Mouse (Mus musculus) gastrocnemius, adult 8-10 months (tissue): Measurements from ENCODE around the gene Exoc3l2. TPM values are rescaled to one million over a fixed set of nuclear protein-coding genes. Genes with fewer than 3 reads are reported as not detected.

Source experiments
- DNase-seq, 2 experiments: peaks; one replicate each; pipeline ENCODE4 v3.0.0; 2022; ENCODE audit warnings: low spot score in 2 of 2
- total RNA-seq, 4 experiments: library from RNA; stranded (reverse); gene quantifications; 2 replicates each; pipeline ENCODE4 v1.2.4; 2022

Exoc3l2 gene
- total RNA-seq, 4 experiments from 2014 or later: 0.27 to 0.80 (median 0.35) TPM

DNA sequence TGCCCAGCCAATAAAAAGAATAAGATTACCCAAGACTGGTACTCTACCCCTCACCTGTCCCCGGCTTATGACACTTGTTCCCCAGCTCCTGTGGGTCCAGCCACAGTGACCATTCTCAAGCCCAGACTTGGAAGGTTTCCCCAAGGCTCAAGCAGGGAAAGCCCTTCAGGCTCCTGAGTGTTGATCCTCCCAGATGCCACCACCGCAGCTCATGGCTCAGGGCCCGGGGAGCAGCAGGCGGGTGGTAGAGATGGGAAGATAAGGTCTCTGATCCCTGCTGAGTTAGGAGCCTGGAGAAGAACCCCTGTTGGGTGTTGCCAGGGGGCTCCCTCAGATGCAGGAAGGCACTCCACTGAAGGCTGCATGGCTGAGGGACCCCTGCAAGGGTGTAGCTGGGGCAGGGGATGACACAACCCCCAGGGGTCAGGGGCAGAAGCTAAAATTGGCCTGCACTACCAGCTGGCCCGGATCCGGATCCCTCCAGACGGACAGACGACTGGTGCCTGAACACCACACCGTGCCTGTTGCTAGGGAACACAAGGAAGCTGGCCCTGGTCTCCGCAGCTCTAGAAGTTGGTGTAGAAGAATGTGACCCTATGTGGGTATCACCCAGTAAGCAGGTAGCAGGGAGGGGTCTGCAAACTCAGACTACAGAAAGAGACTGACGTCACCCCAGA, 7.2 kb upstream of the Exoc3l2 start:
- no peak for DNase-seq

- no peak for DNase-seq
These were observed 6.5 kb upstream of the Exoc3l2 start for GRCm38 (mm10) chr7:19456628-19457027.

- no peak for DNase-seq
These were observed 5.6 kb upstream of the Exoc3l2 start for GRCm38 (mm10) chr7:19457414-19458071.

DNA sequence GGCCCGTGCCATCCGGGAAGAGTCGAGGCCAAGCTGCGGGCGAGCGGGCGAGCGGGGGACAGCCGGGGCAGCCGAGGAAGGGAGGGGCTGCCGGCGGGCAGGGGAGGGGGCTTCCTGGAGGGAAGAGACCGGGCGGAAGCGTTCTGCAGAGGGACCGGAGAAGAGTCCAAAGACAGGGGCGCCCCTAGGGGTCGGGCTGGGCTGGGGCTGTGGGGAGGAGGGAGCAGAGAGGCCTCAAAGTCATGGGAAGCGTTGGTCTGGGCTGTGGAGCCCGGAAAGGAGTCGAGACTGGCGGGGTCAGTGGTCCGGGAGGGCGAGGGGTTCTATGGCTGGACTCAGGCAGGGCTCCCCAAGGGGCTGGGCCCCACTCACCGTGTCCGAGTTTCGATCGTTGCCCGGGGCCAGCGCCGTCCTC, 5.1 kb upstream of the Exoc3l2 start:
- peak in 1 of 2 experiments; percentile 31 for DNase-seq

GRCm38 (mm10) chr7:19458591-19459111, 4.5 kb upstream of the Exoc3l2 start, which contains the start of gene Mark4:
Gene Mark4, minus strand, starts transcription at chr7:19458821.
- peak; percentile 46 to 72 for DNase-seq

DNA sequence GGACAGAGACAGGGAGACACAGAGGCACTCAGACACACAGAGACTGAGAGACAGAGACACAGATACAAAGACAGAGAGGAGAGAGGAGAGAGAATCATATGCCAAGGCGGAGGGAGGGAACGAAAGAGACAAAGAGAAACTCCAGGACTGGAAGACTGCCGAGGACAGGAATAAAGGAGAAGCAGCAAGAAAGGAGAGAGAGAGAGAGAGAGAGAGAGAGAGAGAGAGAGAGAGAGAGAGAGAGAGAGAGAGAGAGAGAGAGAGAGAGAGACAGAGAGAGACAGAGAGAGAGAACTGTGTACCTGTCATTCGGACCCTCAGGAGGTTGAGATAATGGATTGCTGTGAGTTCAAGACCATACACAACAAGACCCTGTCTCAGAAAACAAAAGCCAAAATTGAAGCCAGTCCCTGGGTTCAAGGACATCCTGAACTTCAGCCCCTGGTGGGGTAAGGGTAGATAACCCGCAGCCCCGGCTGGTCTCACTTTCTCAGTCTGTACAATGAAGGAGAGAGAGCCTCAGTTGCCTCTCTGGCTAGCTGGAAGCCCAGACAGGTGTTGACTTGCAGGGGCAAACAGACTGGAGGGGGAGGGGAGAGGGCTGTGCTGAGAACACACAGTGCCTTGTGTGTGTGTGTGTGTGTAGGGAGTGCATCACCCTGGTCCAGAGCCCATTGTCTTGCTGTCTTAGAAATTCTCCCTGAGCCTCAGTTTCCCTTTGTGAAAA, 3.8 kb upstream of the Exoc3l2 start:
- DNase-seq: no peak

- DNase-seq: no peak
These were observed 2.6 kb upstream of the Exoc3l2 start for GRCm38 (mm10) chr7:19460500-19460899.

DNA sequence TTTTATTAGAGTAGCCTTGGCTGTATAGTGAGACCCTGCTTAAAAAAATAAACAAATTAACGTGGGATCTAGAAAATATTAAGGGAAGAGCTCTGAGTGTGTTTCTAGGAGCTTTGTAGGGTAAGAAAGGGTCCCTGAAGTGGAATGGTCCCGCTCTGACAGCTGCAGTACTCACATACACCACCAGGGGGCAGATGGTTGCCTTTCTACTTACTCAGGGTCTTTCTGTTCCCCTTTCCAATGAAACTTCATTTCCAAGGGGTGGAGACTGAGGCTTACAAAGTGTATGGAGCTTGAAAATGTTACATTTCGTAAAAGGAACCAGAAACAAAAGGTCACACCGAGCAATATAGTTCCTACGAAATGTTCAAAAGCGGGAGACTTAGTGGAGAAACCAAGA, 1.6 kb upstream of the Exoc3l2 start:
- DNase-seq: peak; percentile 37 to 48

- DNase-seq: no peak
These were observed 688 bp upstream of the Exoc3l2 start for GRCm38 (mm10) chr7:19462443-19462842.

DNA sequence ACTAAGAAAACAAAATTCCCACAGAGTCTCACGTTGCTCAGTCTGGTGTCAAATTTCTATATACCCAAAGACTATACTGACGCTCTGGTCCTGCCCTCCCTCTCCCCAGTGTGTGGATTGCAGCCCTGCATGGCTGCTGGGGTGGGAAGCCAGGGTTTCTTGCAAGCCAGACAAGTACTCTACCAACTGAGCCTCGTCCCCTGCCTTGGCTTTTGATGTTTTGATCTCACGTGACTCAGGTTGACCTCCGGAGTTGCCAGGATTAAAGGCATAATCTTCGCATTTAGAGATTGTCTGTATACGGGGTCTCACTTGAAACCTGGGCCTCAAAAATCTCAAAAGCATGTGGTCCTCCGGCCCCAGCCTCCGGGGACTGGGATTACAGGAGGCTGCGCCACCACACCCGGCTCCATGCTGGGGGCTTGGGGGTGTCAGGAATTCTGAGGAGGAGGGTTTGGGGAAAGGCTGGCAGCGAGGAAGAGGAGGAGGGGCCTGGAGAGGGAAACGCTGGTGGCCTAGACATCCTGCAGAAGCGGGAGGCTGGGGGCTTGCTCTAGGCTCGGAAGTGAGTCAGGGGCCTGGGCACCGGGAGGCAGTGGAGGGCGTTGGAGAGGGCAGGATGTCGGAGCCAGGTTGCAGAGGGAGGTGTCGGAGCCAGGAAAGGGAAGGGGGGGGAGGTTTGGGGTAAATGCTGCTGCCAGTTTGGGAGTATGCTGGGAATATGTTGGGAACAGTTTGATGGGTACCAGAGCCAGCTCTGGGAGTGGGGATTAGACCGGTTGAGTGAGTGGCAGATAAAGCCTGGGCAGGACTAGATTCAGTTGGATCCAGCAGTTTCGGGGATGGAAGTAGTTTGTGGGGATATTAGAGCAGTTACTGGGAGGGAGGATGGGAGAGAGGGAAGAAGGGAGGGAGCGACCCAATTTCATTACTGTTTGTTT, 1.5 kb downstream of the Exoc3l2 start:
- no peak for DNase-seq

DNA sequence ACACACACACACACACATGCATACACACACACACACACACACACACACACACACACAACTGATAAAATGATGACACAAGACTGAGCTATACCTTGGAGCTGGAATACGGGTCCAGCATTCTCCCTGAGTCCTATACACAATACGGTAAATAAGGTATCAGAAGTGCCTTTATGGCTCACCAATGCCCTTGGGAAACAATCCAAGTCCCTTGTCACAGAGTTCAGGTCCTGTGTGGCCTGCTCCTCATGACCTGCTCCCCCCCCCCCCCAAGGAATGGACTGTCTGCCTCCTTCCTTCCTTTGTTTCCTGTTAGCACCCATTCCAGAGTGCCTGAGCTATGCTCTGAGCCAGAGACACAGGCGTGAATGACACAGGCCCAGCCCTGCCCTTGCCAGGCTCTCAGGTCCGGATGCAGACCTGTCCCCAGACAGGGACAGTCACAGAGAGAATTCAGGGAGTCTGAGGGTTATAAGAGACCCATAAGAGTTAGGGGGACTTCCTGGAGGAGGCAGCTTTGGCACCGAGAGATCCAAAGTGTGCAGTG, 3.5 kb downstream of the Exoc3l2 start:
- DNase-seq: no peak

GRCm38 (mm10) chr7:19467638-19468037, 4.5 kb downstream of the Exoc3l2 start:
- no peak for DNase-seq

GRCm38 (mm10) chr7:19468279-19468678, 5.1 kb downstream of the Exoc3l2 start:
- DNase-seq: no peak

DNA sequence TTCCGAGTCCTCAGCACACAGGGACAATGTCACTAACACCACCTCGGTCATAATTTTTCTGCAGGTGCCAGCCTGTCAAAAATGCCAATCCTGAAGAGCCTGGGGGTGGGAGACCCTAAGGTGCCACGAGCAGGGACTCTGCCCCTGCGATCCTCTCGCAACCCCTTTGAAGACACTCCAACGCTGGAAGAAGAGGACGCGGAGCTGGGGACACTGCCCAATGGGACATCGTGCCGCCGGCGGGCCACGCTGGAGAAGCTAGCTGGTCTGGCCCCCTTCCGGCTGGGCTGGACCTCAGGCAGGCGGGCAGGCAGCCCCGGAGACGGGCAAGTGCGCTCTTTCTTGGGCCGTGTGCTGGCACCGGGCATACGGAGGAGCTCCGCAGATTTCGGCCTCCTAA, 6.3 kb downstream of the Exoc3l2 start:
- no peak for DNase-seq

DNA sequence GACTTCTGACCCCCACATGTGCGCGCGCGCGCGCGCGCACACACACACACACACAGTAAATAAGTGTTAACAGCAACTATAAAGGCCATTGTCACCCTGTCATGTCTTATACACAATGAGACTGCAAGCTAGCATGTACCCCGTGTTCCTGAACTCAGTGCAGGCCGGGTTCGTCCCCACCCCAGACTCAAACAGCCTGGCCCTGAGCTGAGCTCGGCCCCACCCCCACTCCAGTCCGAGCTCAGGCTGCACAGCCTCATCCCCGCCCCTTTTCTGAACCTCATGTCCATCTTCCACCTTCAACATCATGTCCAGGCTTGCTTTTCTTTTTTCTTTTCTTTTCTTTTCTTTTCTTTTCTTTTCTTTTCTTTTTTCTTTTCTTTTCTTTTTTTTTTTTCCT, 7.2 kb downstream of the Exoc3l2 start:
- no peak for DNase-seq

DNA sequence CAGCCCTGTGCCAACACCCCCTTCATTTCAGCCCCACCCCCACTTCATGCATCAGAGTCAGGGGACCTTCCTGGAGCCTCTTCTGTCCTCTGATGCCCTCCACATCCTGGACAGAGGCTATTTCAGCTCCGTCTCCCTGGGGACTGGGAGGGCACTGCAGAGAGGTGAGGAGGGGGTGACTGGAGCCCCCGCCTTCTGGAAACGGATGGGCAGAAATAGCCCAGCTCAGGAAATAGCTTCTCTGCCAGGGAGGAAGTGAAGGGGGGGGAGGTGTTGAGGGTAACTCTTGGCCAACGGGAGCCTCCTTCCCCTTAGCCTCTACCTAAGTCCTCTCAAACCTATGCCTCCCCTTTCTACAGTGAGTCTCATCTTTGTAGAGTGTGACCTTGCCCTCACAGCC, 9.3 kb downstream of the Exoc3l2 start:
- DNase-seq: no peak

DNA sequence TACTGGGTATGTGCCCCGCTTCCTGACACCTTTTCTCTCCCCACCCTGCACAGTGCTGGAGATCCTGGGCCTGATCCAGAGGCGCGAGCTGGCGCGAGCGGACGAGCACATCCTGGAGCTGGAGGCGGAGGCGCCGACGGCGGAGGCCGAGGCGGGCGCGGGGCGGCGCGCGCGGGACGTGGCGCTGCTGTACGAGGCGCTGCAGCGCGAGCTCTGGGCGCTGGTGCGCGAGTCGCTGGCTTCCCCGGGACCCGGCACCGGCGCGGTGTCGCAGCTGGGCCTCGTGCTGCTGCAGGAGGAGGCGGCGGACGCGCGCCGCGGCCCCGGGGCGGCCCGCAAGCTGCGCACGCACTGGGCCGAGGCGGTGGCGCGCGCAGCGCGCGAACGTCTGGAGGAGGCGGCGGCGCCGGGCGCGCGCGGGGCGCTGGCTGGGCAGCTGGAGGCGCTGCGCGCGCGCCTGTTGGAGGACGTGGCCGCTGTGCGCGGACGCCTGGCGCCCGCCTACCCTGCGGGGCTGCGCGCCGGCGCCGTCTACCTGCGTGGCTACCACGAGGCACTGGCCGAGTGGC, 10.8 kb downstream of the Exoc3l2 start:
- DNase-seq: peak; percentile 37 to 54

DNA sequence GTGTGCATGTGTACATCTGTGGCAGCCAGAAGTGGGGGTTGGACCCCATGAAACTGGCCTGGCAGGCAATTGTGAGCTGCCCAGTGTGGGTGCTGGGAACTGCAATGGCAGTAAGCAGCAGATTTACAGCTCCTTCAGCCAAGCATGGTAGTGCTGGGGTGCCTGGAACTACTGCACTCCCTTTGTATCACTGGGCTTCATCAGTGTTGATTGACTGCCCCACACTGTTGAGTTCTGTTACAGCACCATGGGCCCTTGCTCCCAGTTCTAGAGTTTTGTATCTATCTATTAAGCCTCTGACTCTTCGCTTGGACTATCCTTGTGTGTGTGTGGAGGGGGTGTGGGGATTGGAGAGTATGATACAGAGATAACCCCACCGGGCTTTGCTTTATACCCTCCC, 14.0 kb downstream of the Exoc3l2 start:
- DNase-seq: no peak

- no peak for DNase-seq
These were observed 14.7 kb downstream of the Exoc3l2 start for GRCm38 (mm10) chr7:19477624-19478384.

DNA sequence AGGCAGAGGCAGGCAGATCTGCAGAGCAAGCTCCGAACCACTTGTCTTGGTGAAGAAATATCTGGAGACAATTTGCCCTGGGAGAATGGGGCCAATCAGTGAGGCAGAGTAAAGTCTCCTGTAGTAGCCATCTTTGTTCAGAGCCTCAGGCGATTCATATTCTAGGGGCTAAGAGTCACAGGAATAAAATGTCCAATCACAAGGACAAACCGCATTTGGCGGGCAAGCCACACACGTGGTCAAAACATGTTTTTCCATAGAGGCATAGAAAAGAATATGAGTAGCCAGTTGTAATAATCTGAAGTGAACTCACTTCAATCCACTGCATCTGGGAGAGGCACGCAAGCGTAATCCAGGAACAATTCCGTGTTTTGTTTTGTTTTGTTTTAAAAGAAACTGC, 20.1 kb downstream of the Exoc3l2 start:
- DNase-seq: no peak
